Mouse (Mus musculus) heart, embryonic 16.5 days (tissue): ENCODE data around the gene Mus81. TPM values are rescaled to one million over a fixed set of nuclear protein-coding genes. Genes with fewer than 3 reads are reported as not detected.

Source experiments
- ATAC-seq: fragments of 200-750 bp; cut with Nextera tagmentation; replicated peaks from 2 replicates; pipeline ENCODE4 v1.8.0; 2017; ENCODE audit warnings: moderate number of reproducible peaks; ENCODE audit not compliant: insufficient read depth, low FRiP score; ENCODE audit errors: extremely low read depth
- H3K27ac ChIP-seq: fragments of 300-500 bp; sonication (generic); 2 replicates; pipeline ENCODE4 v1.5.1; 2014; ENCODE audit warnings: mild to moderate bottlenecking, low read length, control low read depth, moderate library complexity
- H3K27me3 ChIP-seq: fragments of 300-500 bp; sonication (generic); 2 replicates; pipeline ENCODE4 v1.6.1; 2014; ENCODE audit warnings: low read length, mixed read lengths; ENCODE audit not compliant: control insufficient read depth, insufficient read depth
- H3K36me3 ChIP-seq: fragments of 300-500 bp; sonication (generic); 2 replicates; pipeline ENCODE4 v1.6.1; 2014; ENCODE audit not compliant: control insufficient read depth, insufficient read depth
- H3K4me1 ChIP-seq: fragments of 300-500 bp; sonication (generic); 2 replicates; pipeline ENCODE4 v1.6.1; 2014; ENCODE audit warnings: low read length, mixed read lengths; ENCODE audit not compliant: control insufficient read depth, insufficient read depth
- H3K4me2 ChIP-seq: fragments of 300-500 bp; sonication (generic); 2 replicates; pipeline ENCODE4 v1.6.1; 2014; ENCODE audit warnings: low read depth, mild to moderate bottlenecking, control low read depth, low read length
- H3K4me3 ChIP-seq: fragments of 300-500 bp; sonication (generic); 2 replicates; pipeline ENCODE4 v1.5.1; 2014; ENCODE audit warnings: mild to moderate bottlenecking, control low read depth, low read length
- H3K9ac ChIP-seq: fragments of 300-500 bp; sonication (generic); 2 replicates; pipeline ENCODE4 v1.6.1; 2014; ENCODE audit warnings: low read length, control low read depth
- H3K9me3 ChIP-seq: fragments of 300-500 bp; sonication (generic); replicated peaks from 2 replicates; pipeline ENCODE4 v1.6.1; 2016; ENCODE audit warnings: low read length; ENCODE audit not compliant: control insufficient read depth
- WGBS: fragments of 180-500 bp; shearing (Covaris S2); extraction: QIAGEN DNeasy Blood & Tissue Kit; methylation state at CpG from one replicate; pipeline ENCODE4 v1.1.7; 2014; 5-methylcytosine and 5-hydroxymethylcytosine counted together
- polyA plus RNA-seq: library from polyadenylated mRNA; unstranded; fragments of >200 nt; fragmentation: Nextera tagmentation; extraction: Ambion mirVana; gene quantifications from 2 replicates; pipeline ENCODE4 v1.2.1, GENCODE M21; 2015

Mus81 gene
- polyA plus RNA-seq, 1 experiment from 2014 or later = 50.1 TPM

- WGBS = 76% methylated on average over 3 of the region's 3 CpGs
- no peaks in the 10 kb centered on the region for H3K27me3 ChIP-seq
- H3K36me3 ChIP-seq = no peaks in the 10 kb centered on the region
- H3K4me3 ChIP-seq = no peak overlapping the region
- no peaks in the 10 kb centered on the region for H3K9me3 ChIP-seq
- H3K4me2 ChIP-seq = no peak overlapping the region
- ATAC-seq = no peak
- H3K4me1 ChIP-seq = peaks cover 26% of the 10 kb centered on the region
- no peak overlapping the region; the same call in 1 of the 2 replicates for H3K27ac ChIP-seq
- H3K9ac ChIP-seq = no peak overlapping the region
Observed at GRCm38 (mm10) chr19:5513005-5513349, 24.8 kb upstream of the Mus81 start.

- H3K9me3 ChIP-seq = no peaks in the 10 kb centered on the region
- H3K27me3 ChIP-seq = no peaks in the 10 kb centered on the region
- no peak overlapping the region for H3K9ac ChIP-seq
- peak overlapping the region; percentile 10; the same call in 1 of the 2 replicates for H3K4me3 ChIP-seq
- ATAC-seq = no peak
- H3K36me3 ChIP-seq = no peaks in the 10 kb centered on the region
- WGBS = 60% methylated on average over 12 of the region's 12 CpGs
- H3K4me2 ChIP-seq = peak overlapping the region; percentile 49
- peaks cover 26% of the 10 kb centered on the region for H3K4me1 ChIP-seq
- H3K27ac ChIP-seq = peak overlapping the region; percentile 46
Observed at GRCm38 (mm10) chr19:5512091-5513004, 24.1 kb upstream of the Mus81 start.

- 43% methylated on average over 15 of the region's 15 CpGs for WGBS
- H3K9me3 ChIP-seq = no peaks in the 10 kb centered on the region
- peak overlapping the region; percentile 54 for H3K4me3 ChIP-seq
- H3K9ac ChIP-seq = peak overlapping the region; percentile 66
- H3K4me2 ChIP-seq = peak overlapping the region; percentile 95
- H3K36me3 ChIP-seq = no peaks in the 10 kb centered on the region
- no peaks in the 10 kb centered on the region for H3K27me3 ChIP-seq
- H3K4me1 ChIP-seq = peaks cover 26% of the 10 kb centered on the region
- ATAC-seq = no peak; the same call in 1 of the 2 replicates
- peak overlapping the region; percentile 15 for H3K27ac ChIP-seq
Observed at GRCm38 (mm10) chr19:5511074-5511632, 23.0 kb upstream of the Mus81 start.

DNA sequence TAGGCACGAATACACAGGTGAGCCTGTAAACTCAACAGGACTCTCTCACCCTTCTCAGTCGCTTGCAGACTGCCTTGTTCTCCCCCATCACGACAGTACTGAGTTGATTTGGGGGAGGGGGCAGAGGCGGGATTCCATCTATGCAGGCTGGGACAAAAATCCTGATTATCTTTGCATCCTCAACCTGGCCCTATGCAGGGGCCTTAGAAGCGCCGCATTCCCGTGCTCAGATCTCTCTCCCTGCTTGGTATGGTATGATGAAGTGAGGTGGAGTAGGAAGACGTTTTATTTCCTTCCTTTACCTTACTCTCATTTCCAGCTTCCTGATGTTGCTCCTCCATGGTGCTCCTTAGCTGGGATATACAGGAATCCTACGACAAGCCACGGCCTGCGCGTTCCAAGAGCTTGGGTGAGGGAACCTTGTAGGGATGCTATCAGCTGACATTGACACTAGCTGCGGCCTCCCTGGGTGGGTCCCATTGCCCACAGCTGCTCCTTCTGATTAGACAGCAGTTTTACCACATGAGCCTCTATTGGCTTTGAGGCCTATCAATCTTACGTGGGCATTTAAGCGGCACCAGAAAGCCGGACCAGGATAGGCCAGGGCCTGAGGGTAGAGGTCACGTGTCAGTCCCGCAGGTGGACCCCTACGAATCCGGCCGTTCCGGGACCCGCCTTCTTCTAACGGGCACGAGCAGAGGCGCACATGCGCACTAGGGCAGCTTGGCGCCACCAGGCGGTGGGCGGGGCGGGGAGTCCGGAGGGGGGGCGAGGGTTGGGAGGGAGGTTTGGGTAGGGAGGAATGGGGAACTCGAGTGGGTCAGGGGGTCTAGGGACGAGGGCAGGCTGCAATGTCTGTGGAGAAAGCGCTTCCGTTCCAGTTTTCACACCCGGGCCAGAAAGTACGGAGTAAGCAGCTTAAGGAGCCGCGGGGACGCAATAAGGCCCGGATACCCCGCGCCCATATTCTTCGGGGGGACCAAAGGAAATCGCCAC is 22.1 kb upstream of the Mus81 start, which contains the start of gene Snx32:
Gene Snx32, minus strand, starts transcription at position 508 of the 996 bp plus-strand sequence.
- Histone ChIP-seq H3K9me3 (no peaks in the 10 kb centered on the region), H3K9ac (peak within 1 kb of the TSS; percentile 77), H3K4me3 (peak within 1 kb of the TSS; percentile 54), H3K36me3 (no peaks in the 10 kb centered on the region), H3K4me1 (peaks cover 26% of the 10 kb centered on the region), H3K4me2 (peak within 1 kb of the TSS; percentile 95), H3K27ac (peak within 1 kb of the TSS; percentile 72), H3K27me3 (no peaks in the 10 kb centered on the region)
- ATAC-seq = peak; percentile 99
- 2% methylated on average over 47 of the region's 47 CpGs for WGBS

- 61% methylated on average over 17 of the region's 17 CpGs for WGBS
- Histone ChIP-seq H3K4me1 (no peaks in the 10 kb centered on the region), H3K27ac (no peak within 1 kb of the TSS), H3K4me3 (no peak within 1 kb of the TSS), H3K27me3 (no peaks in the 10 kb centered on the region), H3K4me2 (no peak within 1 kb of the TSS), H3K9ac (no peak within 1 kb of the TSS), H3K9me3 (no peaks in the 10 kb centered on the region), H3K36me3 (0 out of 2 replicates have a peak, but pooled peaks cover 5% of the 10 kb centered on the region)
- no peak for ATAC-seq
Observed at GRCm38 (mm10) chr19:5503687-5504086, 15.5 kb upstream of the Mus81 start, which contains the start of gene 1700020D05Rik. Gene 1700020D05Rik (minus strand): TSS chr19:5503787.

DNA sequence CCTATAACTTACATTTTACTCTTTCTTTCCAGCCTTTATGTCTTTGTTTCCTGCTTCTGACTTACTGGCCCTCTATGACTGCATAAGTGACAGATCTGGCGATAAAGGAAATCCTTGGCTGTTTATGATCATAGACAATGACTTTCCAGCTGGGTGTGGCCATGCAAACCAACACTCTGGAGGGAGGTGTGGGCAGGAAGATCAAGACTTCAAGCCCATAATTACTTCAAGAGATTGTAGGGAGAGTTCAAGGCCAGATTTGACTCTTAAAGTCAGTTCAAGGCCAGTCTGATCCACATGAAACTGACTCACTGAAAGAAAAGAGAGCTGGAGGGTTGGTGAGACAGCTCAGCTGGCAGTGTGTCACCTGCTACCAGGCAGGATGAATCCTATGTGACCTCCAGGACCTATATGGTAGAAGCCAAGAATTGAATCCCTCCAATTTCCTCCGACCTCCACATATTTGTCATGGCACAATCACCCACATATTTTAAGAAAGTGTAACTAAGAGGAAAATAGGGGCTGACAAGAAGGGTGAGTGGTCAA is 12.2 kb upstream of the Mus81 start:
- Histone ChIP-seq H3K4me1 (no peaks in the 10 kb centered on the region), H3K27me3 (no peaks in the 10 kb centered on the region), H3K9me3 (no peaks in the 10 kb centered on the region), H3K4me2 (no peak overlapping the region), H3K4me3 (no peak overlapping the region), H3K36me3 (peaks cover 26% of the 10 kb centered on the region), H3K27ac (no peak overlapping the region), H3K9ac (no peak overlapping the region)
- no peak for ATAC-seq
- 80% methylated on average over 2 of the region's 2 CpGs for WGBS

- H3K4me1 ChIP-seq = peaks cover 14% of the 10 kb centered on the region
- no peak overlapping the region for H3K27ac ChIP-seq
- no peaks in the 10 kb centered on the region for H3K27me3 ChIP-seq
- peaks cover 46% of the 10 kb centered on the region for H3K36me3 ChIP-seq
- H3K9me3 ChIP-seq = no peaks in the 10 kb centered on the region
- WGBS = 81% methylated on average over 16 of the region's 16 CpGs
- no peak overlapping the region for H3K4me3 ChIP-seq
- no peak overlapping the region for H3K4me2 ChIP-seq
- H3K9ac ChIP-seq = no peak overlapping the region
- no peak for ATAC-seq
Observed at GRCm38 (mm10) chr19:5496052-5496370, 7.8 kb upstream of the Mus81 start.

GRCm38 (mm10) chr19:5495353-5496051 is 7.3 kb upstream of the Mus81 start:
- H3K9ac ChIP-seq = no peak overlapping the region
- H3K27ac ChIP-seq = no peak overlapping the region
- H3K36me3 ChIP-seq = peaks cover 46% of the 10 kb centered on the region
- H3K4me3 ChIP-seq = no peak overlapping the region
- 76% methylated on average over 12 of the region's 12 CpGs for WGBS
- no peak for ATAC-seq
- peaks cover 14% of the 10 kb centered on the region for H3K4me1 ChIP-seq
- no peaks in the 10 kb centered on the region for H3K9me3 ChIP-seq
- no peaks in the 10 kb centered on the region for H3K27me3 ChIP-seq
- no peak overlapping the region for H3K4me2 ChIP-seq
